Mouse (Mus musculus) heart, postnatal 0 days (tissue): Measurements from ENCODE around the gene Dcaf1. TPM values are rescaled to one million over a fixed set of nuclear protein-coding genes. Genes with fewer than 3 reads are reported as not detected.

Source experiments
- ATAC-seq: fragments of 200-750 bp; cut with Nextera tagmentation; 2 replicates; pipeline ENCODE4 v1.8.0; 2017; ENCODE audit warnings: low read depth, moderate number of reproducible peaks, moderate library complexity; ENCODE audit not compliant: insufficient read depth
- DNase-seq: peaks from one replicate; pipeline ENCODE4 v3.0.0-alpha.2; 2016; ENCODE audit warnings: low spot score
- H3K27ac ChIP-seq: fragments of 300-500 bp; sonication (generic); 2 replicates; pipeline ENCODE4 v1.5.1; 2014; ENCODE audit warnings: low read depth, mild to moderate bottlenecking
- H3K27me3 ChIP-seq: fragments of 300-500 bp; sonication (generic); 2 replicates; pipeline ENCODE4 v1.6.1; 2014; ENCODE audit warnings: low read length, mixed read lengths; ENCODE audit not compliant: control insufficient read depth, insufficient read depth
- H3K36me3 ChIP-seq: fragments of 300-500 bp; sonication (generic); replicated peaks from 2 replicates; pipeline ENCODE4 v1.6.1; 2014; ENCODE audit warnings: low read length, mixed read lengths; ENCODE audit not compliant: control insufficient read depth, insufficient read depth
- H3K4me1 ChIP-seq: fragments of 300-500 bp; sonication (generic); 2 replicates; pipeline ENCODE4 v1.6.1; 2014; ENCODE audit warnings: antibody characterized with exemption; ENCODE audit not compliant: control insufficient read depth, insufficient read depth
- H3K4me2 ChIP-seq: fragments of 300-500 bp; sonication (generic); 2 replicates; pipeline ENCODE4 v1.6.1; 2014; ENCODE audit warnings: low read depth, mild to moderate bottlenecking, low read length, moderate library complexity
- H3K4me3 ChIP-seq: fragments of 300-500 bp; sonication (generic); 2 replicates; pipeline ENCODE4 v1.5.1; 2014; ENCODE audit warnings: low read depth, low read length
- H3K9ac ChIP-seq: fragments of 300-500 bp; sonication (generic); replicated peaks from 2 replicates; pipeline ENCODE4 v1.6.1; 2014; ENCODE audit warnings: low read depth, low read length, mixed read lengths
- H3K9me3 ChIP-seq: fragments of 300-500 bp; sonication (generic); replicated peaks from 2 replicates; pipeline ENCODE4 v1.6.1; 2016; ENCODE audit warnings: low read length; ENCODE audit not compliant: control insufficient read depth
- CTCF ChIP-seq: IDR thresholded peaks from 2 replicates; pipeline ENCODE4 v1.5.1; 2016; ENCODE audit warnings: antibody characterized with exemption, control low read depth, low read depth
- EP300 ChIP-seq: IDR thresholded peaks from 2 replicates; pipeline ENCODE4 v1.6.1; 2016; ENCODE audit warnings: antibody characterized with exemption, low read depth
- WGBS: fragments of 180-500 bp; shearing (Covaris S2); extraction: QIAGEN DNeasy Blood & Tissue Kit; methylation state at CpG from one replicate; pipeline ENCODE4 v1.1.7; 2014; 5-methylcytosine and 5-hydroxymethylcytosine counted together
- polyA plus RNA-seq: library from polyadenylated mRNA; unstranded; fragments of >200 nt; fragmentation: Nextera tagmentation; extraction: Ambion mirVana; gene quantifications from 2 replicates; pipeline ENCODE4 v1.2.1, GENCODE M21; 2015
- total RNA-seq: library from RNA; depleted of rRNA; stranded (reverse); fragments of >200 nt; gene quantifications from 2 replicates; pipeline ENCODE4 v1.2.3, GENCODE M21; 2014; ENCODE audit warnings: low replicate concordance

The Dcaf1 gene
- total and polyA plus RNA-seq, 2 experiments from 2014 or later, result 6.4 to 19.7 TPM

DNA sequence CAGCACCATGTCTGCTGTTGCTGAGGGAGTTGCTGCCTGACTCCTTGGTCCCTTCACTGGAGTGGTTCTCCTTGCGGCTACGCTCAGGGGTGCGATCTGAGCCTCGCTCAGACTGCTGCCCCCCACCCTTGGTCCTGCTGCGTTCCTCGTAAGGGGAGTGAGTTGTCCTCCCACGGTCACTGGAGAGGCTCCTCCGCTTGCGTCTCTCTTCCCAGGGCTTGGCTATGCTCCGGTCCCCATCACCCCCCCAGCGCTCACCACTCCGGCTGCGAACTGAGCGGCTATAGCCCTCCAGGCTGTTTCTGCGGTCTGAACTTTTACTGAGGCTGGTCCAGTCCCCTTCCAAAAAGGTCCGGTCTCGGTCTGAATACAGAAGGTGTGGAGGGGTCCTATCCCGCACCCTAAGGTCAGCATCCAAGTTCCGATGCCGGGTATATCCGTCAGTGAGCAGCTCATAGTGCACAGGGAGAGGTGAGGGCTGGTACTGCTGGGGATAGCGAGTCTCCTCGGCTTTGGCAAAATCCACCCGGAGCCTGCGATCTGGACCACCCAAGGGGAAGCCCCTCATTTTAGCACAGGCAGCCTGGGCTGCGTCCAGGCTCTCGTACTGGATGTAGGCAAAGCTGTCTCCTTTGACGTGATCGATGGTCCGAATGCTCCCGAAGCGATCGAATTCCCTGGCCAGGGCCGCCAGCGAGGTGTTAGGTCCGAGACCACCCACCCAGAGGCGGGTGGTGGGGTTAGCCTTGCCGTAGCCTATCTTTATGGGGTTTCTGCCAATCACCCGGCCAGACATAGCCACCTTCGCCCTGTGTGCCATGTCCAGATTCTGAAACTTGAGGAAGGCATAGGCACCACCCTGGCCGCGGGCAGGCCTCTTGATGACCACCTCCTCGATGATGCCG is 63.6 kb downstream of the Dcaf1 start:
- peak overlapping the region; percentile 97 for H3K4me2 ChIP-seq
- DNase-seq (no peak), ATAC-seq (no peak)
- H3K4me1 ChIP-seq, result peaks cover 30% of the 10 kb centered on the region
- H3K36me3 ChIP-seq, result peaks cover 44% of the 10 kb centered on the region
- 38% methylated on average over 44 of the region's 44 CpGs for WGBS
- H3K27me3 ChIP-seq, result no peaks in the 10 kb centered on the region
- no peak overlapping the region for H3K27ac ChIP-seq
- H3K9me3 ChIP-seq, result no peaks in the 10 kb centered on the region
- H3K9ac ChIP-seq, result peak overlapping the region; percentile 90
- peak overlapping the region; percentile 87 for H3K4me3 ChIP-seq
- TF ChIP-seq EP300, result no peak
- TF ChIP-seq CTCF, result no peak

GRCm38 (mm10) chr9:106885901-106886731 is 64.4 kb downstream of the Dcaf1 start:
- no peak for TF ChIP-seq EP300
- no peak for TF ChIP-seq CTCF
- WGBS, result under 1% methylated on average over 93 of the region's 107 CpGs
- DNase-seq (peak; percentile 9), ATAC-seq (peak; percentile 3; the same call in 1 of the 2 replicates)
- H3K9ac ChIP-seq, result peak overlapping the region; percentile 90
- peaks cover 39% of the 10 kb centered on the region for H3K4me1 ChIP-seq
- H3K4me3 ChIP-seq, result peak overlapping the region; percentile 87
- H3K4me2 ChIP-seq, result peak overlapping the region; percentile 97
- peak overlapping the region; percentile 80 for H3K27ac ChIP-seq
- peaks cover 41% of the 10 kb centered on the region for H3K36me3 ChIP-seq
- H3K27me3 ChIP-seq, result no peaks in the 10 kb centered on the region
- H3K9me3 ChIP-seq, result no peaks in the 10 kb centered on the region

DNA sequence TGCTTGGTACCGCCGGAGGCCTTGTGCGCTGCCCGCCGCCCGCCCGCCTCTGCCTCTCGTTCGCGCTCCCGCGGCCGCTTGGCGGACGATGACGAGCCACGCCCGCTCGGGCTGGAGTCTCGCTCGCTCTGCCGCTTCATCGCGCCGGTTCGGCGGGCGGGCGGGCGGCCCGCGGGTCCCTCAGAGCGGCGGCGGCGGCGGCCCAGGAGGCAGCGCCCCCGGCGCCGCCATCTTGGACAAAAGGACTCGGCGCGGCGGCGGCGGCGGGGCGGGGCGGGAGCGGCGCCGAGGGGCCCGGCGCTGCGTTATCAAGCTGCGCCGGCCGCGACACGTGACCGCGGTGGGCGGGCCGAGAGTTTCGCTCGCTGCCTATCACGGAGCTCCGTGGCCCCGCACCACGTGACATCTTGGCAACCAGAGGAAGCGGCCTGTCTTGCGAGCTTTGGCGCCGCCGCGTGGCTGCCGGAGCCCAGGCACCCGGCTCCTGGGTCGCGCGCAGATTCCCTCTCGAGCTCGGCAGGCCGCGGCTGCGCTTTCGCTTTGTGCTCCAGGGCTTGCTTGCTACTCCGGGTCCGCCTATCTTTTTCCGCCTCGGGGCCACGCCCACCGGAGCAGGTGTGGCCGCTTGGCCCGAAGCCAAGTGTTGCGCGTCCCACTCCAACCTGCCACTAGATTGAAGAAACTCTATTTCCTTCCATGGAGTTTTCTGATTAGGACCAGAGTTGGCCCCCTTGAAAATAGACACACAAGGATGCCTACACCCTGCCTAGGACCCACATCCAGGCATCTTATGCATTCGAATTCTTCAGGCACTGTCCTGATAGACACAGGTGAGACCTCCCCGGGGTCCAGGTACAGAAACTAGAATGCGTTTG is 65.4 kb downstream of the Dcaf1 start, which contains the start of gene Rbm15b:
Gene Rbm15b (minus strand): TSS at position 601 of the 875 bp plus-strand sequence.
- H3K9ac ChIP-seq, result peak within 1 kb of the TSS; percentile 90
- peak within 1 kb of the TSS; percentile 97 for H3K4me2 ChIP-seq
- no peaks in the 10 kb centered on the region for H3K27me3 ChIP-seq
- WGBS, result 3% methylated on average over 75 of the region's 101 CpGs
- H3K4me3 ChIP-seq, result peak within 1 kb of the TSS; percentile 87
- DNase-seq (peak; percentile 96), ATAC-seq (peak; percentile 76)
- H3K4me1 ChIP-seq, result peaks cover 40% of the 10 kb centered on the region
- H3K36me3 ChIP-seq, result peaks cover 33% of the 10 kb centered on the region
- H3K27ac ChIP-seq, result peak within 1 kb of the TSS; percentile 80
- TF ChIP-seq EP300, result peak; percentile 79; the same call in 1 of the 2 replicates
- TF ChIP-seq CTCF, result peak; percentile 74
- no peaks in the 10 kb centered on the region for H3K9me3 ChIP-seq

DNA sequence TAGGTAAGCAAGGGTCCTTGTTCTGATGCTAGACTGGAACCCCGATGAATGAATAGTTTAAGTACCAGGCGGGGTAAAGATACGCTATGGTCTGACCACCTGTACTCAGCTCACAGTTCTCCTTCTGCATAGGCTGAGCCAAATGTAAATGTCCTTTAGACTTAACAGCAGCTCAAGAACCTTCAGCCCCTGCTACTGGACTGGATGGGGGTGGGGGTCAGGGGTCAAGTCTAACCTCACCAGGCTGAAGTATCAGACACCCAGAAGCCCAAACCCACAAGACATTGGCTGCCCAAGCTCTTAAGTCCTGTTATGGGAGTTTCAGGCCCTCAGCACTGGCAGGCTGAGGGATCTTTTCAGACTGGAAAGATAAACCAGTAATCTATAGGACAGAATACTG is 66.7 kb downstream of the Dcaf1 start:
- H3K27ac ChIP-seq, result no peak overlapping the region
- WGBS, result 96% methylated on average over 3 of the region's 3 CpGs
- H3K4me1 ChIP-seq, result peaks cover 40% of the 10 kb centered on the region
- H3K9me3 ChIP-seq, result no peaks in the 10 kb centered on the region
- H3K9ac ChIP-seq, result no peak overlapping the region
- no peak overlapping the region for H3K4me2 ChIP-seq
- no peak for DNase-seq
- TF ChIP-seq EP300, result no peak
- TF ChIP-seq CTCF, result no peak
- H3K36me3 ChIP-seq, result peaks cover 26% of the 10 kb centered on the region
- H3K27me3 ChIP-seq, result no peaks in the 10 kb centered on the region
- no peak overlapping the region for H3K4me3 ChIP-seq
- no peak for ATAC-seq

GRCm38 (mm10) chr9:106889321-106889720 is 67.6 kb downstream of the Dcaf1 start:
- no peak overlapping the region for H3K4me3 ChIP-seq

More at GRCm38 (mm10) chr9:106889321-106889720, 67.6 kb downstream of the Dcaf1 start:
- Histone ChIP-seq H3K4me2 (no peak overlapping the region), H3K9me3 (no peaks in the 10 kb centered on the region), H3K9ac (no peak overlapping the region), H3K4me1 (peaks cover 32% of the 10 kb centered on the region), H3K27me3 (no peaks in the 10 kb centered on the region), H3K36me3 (peaks cover 22% of the 10 kb centered on the region), H3K27ac (no peak overlapping the region)
- TF ChIP-seq CTCF (no peak), EP300 (no peak)
- 78% methylated on average over 9 of the region's 9 CpGs for WGBS
- DNase-seq, result no peak
- no peak for ATAC-seq
